Mouse (Mus musculus) liver (tissue): ENCODE results near the gene Gsk3a.

Source experiments
- DNase-seq: peaks from one replicate; pipeline ENCODE4 v3.0.0-alpha.2; 2020; ENCODE audit warnings: mixed read lengths

The Gsk3a gene

DNA sequence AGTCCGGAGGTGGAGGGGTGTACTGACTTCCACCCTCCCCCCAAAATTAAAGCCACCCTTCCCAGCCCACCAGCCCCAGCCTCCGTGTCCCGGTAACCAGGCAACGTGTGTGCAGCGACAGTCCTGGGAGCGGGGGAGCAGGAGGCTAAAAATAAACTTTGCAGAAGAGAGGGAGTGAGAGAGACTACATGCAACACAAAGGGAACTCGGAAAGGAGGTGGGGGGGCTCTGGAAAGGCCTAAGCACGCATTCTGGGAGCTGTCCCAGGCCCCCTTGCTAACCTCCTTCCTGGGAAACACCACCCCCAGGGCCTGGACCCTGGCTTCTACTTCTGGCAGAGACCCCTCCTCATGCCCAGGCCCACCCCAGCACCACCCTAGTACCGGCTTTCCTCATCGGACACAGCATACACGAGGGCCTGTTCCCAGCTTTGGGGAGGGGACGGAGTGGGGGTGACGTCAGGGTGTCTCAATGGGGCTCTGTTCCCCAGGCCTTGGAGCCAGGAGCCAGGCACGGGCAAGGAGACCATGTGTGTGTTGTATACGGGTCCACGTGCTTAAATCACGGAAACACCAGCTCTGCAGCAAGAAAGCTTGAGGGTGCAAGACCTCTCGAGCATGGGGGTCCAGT lies 10.5 kb upstream of the Gsk3a start:
- no peak for DNase-seq

DNA sequence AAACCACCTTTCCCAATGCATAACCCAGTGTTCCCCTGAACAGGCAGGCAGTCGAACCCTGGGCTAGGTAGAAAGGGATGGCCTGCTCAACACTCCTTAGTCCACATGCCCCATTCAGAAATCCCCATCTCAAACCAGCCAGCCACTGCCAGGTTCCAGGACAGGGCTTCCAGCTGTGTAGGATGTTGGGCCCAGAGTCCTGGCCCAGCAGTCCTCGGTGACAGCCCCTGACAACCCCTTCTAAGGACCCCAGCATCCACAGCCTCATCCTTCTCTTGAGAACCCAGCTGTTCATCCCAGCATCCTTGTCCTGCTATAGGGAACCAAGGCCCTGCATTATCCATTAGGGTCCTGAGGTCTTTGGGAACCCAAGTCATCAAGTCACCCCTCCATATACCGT lies 9.8 kb upstream of the Gsk3a start:
- DNase-seq, result no peak

DNA sequence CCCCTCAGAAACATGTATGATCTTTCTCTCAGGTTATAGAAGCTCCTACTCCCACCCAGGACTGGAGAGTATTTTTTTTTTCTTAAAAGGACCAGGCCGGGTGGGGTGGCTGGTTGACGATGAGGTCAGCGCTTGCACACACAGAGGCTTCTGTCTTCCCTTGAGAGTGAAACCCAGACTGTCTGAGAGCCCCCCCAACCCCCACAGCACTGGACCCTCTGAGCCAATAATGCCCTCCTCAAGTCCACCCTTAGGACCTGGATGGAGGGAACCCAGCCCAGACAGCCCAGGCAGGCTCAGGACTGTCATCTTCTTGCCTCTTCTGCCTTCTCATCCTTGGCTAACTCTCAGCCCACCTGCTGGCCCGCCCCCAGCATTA lies 9.1 kb upstream of the Gsk3a start:
- DNase-seq, result no peak

DNA sequence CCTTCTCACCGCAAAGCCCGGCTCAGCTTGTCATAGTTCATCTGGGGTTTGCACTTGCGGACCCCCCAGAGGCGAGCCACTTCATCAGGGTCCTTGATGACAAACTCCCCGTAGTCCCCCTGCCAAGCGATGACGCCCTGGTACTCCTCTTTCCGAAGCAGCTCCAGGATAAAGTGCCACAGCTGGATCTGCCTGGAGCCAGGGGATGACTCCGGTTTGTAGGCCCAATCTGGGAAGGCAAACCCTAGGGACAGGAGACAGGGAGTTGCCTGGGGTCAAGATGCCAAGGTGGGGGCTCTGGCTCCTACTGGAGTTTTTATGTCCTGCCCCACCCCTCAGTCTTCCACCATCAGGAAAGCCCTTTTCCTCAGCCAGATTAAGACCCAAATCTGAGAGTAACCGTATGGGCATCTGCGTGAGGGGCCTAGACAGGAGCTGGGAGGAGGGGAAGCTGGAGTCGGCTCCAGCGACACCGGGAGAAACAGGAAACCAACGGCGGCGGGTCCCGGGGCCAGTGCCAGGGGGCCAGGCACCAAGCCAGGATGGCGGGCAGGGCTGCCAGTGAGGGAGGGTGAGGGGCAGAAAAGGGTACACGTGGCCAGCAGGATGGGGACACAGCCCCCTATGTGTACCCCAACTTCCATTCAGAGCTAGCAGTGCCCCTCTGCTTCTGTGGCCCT lies 8.6 kb upstream of the Gsk3a start:
- DNase-seq, result no peak

DNA sequence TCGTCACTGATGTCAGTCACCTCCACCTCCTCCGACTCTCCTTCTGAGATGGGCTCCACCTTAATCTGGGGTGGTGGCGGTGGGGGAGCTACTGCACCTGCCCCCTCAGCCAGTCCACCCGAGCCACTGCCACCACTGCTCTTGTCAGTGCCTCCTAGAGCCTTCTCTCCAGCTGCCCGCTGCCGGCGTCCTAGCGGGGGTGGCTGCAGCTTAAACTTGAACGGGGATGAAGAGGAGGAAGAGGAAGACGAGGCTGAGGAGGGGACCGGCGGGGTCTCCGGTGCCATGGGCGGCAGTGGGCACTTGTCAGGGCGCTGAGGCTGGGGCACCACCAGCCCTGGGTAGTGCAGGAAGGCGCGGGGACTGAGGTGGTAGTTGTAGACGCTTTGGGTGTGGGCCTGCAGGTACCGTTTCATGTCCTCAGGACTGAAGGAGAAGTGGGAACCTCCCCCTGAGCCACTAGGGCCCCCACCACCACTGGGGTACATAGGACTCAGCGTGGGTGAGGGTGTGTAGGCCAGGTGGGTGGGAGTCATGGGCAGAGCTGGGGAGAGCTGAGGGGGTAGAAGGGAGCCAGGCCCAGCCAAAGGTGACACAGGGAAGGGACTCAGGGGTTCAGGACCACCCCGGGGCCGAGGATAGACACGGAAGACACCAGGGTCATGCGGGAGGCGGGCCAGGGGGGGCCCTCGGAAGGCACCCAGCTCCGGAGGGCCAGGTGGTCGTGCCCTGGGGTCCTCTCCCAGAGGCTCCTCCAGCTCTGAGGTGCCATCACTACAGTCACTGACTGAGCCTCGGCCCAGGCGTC lies 7.1 kb upstream of the Gsk3a start:
- DNase-seq, result no peak

DNA sequence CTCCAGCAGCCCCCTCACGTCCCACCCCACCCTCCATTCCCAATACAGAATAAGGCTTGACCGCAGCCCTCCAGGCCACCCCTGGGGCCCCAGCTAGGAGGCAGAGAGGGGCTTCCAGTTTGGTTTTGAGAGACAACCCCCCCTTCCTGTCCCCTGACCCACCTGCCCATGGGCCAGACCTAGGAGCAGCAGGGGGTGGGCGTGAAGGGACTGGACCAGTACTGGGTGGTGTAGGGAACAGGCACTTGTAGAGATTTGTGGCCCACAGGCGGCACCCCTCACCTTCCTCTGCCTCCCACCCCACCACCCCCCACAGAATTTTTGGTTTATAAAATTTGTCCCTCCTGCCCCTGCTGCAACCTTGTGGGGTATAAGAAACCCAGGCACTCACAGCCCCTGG lies 5.7 kb upstream of the Gsk3a start:
- no peak for DNase-seq

DNA sequence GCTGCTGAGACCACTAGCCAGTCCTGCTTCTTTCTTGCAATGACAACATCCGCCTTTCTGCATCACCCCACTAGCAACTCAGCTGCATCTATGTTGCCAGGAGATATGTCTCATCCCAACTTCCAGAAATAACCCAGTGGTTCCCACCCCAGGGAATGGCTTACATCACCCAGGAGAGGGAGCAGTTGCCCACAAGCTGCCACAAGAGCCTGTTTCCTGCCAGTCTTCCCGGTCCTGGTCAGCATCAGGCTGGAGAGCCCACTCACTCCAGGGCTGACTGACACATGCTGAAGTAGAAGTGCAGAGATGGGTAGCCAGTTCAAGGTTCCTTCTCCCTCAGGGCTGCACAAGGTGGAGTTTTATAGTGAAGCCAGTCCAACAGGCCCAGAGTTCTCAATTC lies 3.4 kb upstream of the Gsk3a start:
- DNase-seq, result no peak

DNA sequence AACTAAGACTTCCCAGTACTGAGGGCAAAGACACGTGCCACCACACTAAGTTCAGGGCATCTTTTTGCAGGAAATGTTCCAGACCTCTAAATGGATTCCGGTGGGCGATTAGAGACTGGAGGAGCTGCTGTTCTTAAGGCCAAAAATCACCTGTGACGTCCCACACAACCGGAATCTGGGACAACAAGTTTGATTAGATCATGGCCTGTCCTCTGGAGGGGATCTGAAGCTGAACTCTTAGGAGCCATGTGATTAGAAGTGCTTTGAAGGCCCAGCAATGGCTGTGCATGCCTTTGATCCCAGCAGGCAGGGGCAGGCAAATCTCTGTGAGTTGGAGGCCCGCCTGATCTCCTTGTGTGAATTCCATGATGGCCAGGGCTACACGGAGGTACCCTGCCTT lies 3.0 kb upstream of the Gsk3a start:
- DNase-seq, result no peak

DNA sequence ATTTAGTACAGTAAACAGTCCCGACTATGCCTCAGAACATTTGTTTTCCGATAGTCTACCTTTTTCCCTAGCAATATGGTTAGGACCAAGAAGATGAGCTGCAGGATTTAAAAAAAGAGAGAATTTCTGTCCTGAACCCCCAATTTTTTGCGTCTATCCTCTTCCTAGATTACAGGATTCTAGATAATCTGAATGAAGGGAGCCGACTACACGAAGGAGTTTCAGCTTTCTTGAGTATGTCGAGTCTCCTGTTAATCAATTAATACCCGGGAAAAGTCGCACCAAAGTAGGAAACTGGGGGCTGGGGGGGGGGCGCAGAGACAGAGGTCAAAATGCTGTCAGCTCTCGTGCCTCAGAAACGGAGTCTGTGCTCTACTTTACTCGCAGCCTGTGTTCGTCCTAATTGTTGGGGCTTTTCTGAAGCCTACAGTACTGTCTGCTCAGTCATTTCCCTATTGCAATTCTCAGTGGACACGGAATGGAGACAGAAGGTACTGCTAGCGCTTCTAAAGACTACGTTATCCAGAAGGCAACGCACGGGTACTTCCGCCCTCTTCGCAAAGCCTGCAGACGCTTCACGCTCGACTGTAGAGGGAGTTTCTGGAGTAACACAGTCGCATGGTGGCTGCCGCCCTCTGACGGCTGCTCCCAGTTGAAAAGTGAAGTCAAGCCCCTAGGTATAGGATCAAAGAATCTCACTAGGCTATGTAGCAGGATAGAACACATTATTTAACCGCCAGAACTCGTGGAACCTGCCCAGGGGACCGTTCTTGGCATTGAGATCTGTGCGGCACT lies 1.4 kb upstream of the Gsk3a start:
- DNase-seq, result peak; percentile 89

DNA sequence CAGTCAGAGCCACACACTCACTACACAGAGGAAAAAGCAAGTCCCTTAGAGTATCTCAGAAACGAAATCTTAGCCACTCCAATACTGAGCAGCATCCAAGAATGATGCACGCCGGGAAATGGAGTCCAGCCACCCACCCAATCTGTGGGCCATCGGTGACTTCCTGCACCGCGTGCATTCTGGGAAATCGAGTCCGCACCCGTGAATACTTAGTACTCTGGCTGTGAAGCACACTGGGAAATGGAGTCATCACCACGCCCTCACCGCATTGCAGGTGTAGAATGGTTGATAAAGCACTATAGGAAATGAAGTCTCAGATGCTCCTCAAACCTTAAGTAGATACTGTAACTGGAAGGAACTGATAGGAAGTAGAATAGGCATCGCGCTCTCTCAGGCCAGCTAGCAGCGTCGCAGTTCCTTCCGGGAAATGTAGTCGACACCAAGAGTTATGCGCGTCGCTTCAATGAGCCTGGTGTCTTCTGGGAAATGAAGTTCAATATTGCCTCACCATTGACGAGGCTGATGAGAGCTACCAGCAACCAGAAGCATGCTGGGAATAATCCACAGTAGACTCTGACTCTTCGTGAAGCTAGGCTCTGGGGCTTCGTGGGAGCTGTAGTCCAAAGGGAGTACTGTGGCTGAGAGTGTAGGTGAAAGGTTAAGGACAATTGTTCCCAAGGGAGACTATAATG lies 510 bp upstream of the Gsk3a start:
- DNase-seq, result peak; percentile 93

DNA sequence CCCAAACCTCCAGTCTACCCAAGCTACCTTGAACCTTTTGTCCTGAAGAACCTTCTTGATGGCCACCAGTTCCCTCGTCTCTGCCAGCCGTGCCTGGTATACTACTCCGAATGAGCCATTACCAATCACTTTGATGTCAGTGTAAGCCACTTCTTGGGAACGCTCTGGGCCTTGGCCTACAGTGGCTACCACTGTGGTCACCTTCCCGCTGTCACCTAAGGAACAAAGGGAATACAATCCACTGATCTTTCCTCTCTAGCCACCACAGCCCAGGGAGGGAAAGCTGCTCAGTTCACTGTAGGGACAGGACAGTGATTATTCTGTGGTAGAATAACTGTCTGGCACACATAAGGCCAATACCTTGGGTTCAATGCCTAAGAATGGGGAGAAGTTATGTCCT lies 2.1 kb downstream of the Gsk3a start:
- no peak for DNase-seq

DNA sequence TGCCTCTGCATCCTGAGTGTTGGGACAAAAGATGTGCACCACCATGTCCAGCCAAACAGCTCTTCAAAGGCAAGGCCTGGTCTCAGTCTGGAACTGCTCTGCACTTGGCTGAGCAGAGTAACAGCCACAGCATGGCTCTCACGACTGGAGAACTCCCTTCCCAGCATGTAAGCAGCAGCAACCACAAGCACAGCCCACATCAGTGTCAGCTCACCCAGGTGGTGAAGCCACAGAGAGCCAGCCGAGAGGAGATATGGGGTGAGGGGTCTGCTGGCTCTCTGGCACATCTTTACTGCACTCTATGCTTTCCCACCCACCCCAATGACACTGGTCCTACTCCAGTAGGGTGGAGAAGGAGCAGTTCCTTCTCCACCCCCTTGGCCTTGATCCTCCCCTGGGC lies 4.6 kb downstream of the Gsk3a start:
- no peak for DNase-seq

DNA sequence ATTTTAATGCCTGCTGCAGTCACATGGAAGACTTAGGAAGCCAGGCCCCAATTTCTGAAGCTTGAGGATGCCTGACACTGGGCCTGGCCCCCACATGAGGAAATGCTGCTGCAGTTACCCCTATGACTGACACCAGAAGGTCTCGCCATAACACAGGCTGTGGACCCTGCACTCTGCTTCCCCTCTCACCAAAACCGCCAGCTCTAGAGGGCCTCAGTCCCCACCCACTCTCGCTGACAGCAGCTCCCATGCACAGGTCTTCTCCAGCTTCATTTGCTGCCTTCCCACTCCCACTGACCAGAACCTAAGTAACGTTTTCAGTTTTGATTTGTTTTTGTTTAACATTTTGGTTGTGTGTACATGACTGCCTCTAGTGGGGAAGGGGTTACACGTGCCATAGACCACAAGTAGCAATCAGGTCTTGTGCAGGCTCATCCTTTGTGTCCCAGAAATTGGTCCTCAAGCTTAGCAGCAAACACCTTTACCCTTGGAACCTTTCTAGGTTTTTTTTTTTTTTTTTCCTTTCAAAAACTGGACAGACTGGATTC lies 5.5 kb downstream of the Gsk3a start:
- no peak for DNase-seq

DNA sequence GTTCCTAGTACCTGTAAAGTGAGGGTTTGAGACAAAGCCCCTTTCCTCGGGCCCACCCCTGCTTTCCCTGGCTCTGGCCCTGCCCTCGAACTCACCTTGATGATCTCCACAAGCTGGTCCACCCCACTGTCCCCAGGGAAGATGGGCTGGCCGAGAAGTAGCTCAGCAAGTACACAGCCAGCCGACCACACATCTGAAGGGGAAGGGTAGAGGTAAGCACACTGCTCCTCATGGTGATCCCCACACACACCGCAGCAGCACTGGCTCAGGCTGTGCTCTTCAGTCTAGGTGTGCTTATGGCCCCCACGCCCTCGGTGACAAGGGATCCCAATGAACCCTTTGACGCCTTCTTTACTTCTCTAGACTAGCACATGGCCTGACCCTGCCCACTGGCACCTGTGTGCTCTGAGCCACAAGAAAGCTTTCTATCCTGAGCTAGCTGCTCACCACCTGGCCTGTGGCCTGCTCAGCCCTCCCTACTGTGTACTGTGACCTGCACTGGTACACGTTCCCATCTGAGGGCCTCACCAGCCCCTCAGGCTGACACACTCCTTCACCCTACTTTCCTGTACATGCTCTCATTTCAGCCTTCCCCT lies 6.9 kb downstream of the Gsk3a start:
- no peak for DNase-seq

DNA sequence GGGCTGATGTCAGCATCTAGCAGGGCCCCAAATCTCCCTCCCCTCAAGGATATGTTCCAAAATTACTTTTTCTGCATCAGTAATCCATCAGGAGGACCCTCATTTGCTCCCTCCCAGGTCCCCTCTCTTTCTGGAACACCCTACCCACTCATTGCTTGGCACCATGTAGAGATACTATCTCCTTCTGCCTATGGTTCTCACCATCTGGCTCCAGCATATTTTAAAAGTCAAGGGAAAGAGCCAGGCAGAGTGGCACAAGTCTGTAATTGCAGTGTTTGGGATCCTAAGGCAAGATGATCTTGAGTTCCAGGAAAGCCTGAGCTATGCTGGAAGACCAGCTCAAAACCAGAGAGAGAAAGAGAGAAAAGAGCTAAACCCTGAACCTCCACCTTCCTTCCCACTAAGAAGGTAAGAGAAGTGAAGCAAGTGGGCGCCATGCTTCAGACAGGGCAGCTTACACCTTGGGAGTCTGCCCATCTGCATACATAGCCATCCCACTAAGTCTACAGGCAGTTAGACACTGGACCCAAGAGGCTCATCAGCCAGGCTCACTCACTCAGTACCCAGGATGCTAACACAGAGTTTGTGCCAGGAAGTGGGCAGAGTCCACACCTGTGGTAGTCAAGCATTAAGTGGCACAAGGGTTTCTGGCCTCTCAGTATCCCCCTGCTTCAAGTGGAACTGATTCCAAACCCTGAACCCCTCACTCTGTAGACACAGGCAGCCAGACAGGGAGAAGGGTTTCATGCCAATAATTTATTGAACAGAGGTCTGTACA lies 9.9 kb downstream of the Gsk3a start:
- no peak for DNase-seq

DNA sequence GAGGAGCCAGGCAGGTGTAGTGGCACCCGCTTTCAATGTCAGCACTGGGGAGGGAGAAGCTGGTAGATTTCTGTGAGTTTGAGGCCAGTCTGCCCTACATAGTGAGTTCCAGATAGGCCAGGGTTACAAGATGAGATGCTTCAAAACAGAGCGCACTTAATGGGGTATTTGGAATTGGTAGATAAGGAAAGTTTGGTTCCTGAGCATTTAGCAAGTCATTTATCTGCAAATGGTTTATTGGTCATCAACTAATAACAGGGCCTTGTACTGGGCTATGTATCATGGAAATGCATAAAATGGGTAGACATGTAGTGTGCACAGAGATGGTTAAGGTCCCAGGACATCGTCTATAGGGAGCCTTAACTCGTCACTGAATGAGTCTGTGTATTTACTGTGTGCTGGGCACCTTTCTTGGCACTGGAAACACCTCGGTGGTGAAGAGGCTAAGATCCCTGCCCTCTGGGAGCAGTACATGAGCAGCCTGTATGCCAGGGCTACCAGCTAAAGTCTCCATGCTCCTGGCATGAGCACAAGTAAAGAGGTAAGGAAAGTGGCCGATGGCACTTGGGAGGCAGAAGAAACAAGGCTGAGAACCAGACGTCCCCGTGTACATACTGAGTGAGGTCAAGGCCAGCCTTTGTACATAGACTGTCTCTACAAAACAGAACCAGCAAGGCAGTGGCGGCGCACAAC lies 15.2 kb downstream of the Gsk3a start:
- DNase-seq, result no peak

DNA sequence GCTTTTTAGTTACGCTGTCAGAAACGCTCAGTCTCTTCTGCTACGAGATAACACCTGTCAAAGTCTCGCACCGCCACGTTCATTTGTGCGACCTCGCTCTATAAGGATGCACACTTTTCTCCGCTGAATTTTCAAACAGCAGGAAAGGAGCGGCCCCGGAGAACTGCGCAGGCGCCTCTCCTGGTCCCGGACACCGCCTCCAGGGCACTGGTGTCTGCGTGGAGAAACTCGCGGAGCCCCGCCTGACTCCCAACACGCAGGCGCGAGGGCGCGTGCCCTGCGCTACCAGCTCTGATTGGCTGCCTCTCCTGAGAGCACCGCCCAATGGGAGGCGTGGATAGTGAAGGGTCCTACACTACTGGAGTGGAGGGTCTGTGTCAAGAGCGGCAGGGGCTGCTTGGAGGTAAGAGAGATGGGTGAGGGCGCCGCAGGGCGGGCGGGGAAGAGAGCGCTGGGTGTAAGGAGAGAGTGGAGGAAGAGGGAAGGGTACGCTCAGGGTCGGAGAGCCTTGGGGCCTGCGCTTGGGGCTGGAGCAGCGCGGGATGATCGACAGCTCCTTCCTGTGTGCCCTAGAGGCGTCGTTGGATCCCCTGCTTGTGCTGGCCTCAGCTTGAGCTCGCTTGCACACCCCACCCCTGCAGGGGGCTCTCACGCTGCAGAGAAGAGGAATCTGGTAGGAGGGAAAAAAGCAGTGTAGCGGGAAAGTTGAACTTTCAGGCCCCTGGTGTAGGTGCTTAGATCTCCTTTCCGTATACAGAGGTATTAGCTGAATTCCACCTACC lies 16.4 kb downstream of the Gsk3a start, which contains the start of gene Zfp526:
TSS of gene Zfp526 (plus strand) at position 324 of the 782 bp plus-strand sequence.
- DNase-seq, result peak; percentile 98

DNA sequence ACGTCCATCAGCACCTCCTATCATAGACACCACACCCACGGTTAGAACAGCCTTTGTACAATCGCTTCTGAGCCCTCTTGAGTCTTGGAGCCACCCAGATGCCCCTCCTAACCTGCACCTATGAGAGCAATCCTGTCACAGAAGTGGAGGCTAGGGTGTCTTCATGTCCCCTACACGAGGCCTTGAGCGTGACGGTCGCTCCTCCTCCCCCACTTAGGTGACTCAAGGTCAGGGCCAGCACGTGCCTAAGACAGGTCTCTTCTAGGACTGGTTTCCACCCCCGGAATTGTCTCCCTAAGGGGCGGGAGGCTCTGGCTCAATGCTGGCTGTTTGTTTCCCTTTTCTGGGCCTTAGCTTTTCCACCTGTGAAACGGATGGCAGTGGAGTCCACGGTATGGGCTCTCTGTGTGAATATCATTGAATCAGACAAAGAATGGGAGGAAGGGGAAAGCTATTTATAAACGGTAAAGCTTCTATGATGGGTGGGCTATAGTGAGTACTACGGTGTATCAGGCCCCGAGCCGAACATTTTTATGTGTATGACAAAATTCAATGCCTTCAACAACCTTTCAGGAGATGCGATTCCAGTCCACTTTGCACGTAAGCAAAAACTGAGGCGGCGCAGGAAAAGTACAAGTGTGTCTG lies 17.1 kb downstream of the Gsk3a start, which contains the start of gene Dedd2:
TSS of gene Dedd2 (minus strand) at position 159 of the 645 bp plus-strand sequence.
- peak; percentile 63 for DNase-seq
